Mouse (Mus musculus) central nervous system, embryonic 18 days (tissue): ENCODE data around the gene Gm45799. TPM values are rescaled to one million over a fixed set of nuclear protein-coding genes. Genes with fewer than 3 reads are reported as not detected.

Experiments
- polyA plus RNA-seq: library from polyadenylated mRNA; depleted of rRNA; stranded (reverse); fragments of >200 nt; gene quantifications from 2 replicates; pipeline ENCODE4 v1.2.3, GENCODE M21; 2012; rRNA removed

Gm45799 gene
- polyA plus RNA-seq: 75.4 and 96.5 TPM in 2 replicates

GRCm38 (mm10) chr7:105640233-105640893 is at the start of gene Gm45799, which contains the start of gene Arfip2:
TSS of gene Gm45799 (plus strand) at chr7:105640552.
TSS of gene Arfip2 (minus strand) at chr7:105640416.

GRCm38 (mm10) chr7:105633127-105633800 is 7.1 kb upstream of the Gm45799 start, which contains the start of gene Trim3:
TSS of gene Trim3 (minus strand) at chr7:105633571.

GRCm38 (mm10) chr7:105639756-105640155 is 596 bp upstream of the Gm45799 start, which contains the start of gene Timm10b:
TSS of gene Timm10b (plus strand) at chr7:105640056.

GRCm38 (mm10) chr7:105650639-105651435 is 10.5 kb downstream of the Gm45799 start, which contains the start of gene Dnhd1:
TSS of gene Dnhd1 (plus strand) at chr7:105650827.

Other genes starting within 250 kb of the Gm45799 start
- gene Fam160a2, start 240.5 kb upstream of the Gm45799 start, polyA plus RNA-seq: 35.4 and 37.7 TPM in 2 replicates
- gene Cnga4, start 236.0 kb upstream of the Gm45799 start, polyA plus RNA-seq: 0.27 and 0.32 TPM in 2 replicates
- 6.2 and 6.7 TPM in 2 replicates for gene Cckbr, start 214.8 kb upstream of the Gm45799 start, polyA plus RNA-seq
- 26.2 and 30.2 TPM in 2 replicates for gene Cavin3, start 158.3 kb upstream of the Gm45799 start, polyA plus RNA-seq
- gene Smpd1, start 86.2 kb upstream of the Gm45799 start, polyA plus RNA-seq: 51.4 and 52.2 TPM in 2 replicates
- gene Apbb1, start 58.9 kb upstream of the Gm45799 start, polyA plus RNA-seq: 318 and 323 TPM in 2 replicates
- gene Hpx, start 40.4 kb upstream of the Gm45799 start, polyA plus RNA-seq: 0.28 and 0.64 TPM in 2 replicates
- 138 and 139 TPM in 2 replicates for gene Trim3, start 7.0 kb upstream of the Gm45799 start, polyA plus RNA-seq
- gene Timm10b, start 496 bp upstream of the Gm45799 start, polyA plus RNA-seq: 103 and 104 TPM in 2 replicates
- gene Arfip2, start 136 bp upstream of the Gm45799 start, polyA plus RNA-seq: 114 and 120 TPM in 2 replicates
- gene Dnhd1, start 10.3 kb downstream of the Gm45799 start, polyA plus RNA-seq: 6.2 and 7.3 TPM in 2 replicates
- 198 and 212 TPM in 2 replicates for gene Ilk, start 96.0 kb downstream of the Gm45799 start, polyA plus RNA-seq
- gene Rrp8, start 96.8 kb downstream of the Gm45799 start, polyA plus RNA-seq: 13.4 and 15.1 TPM in 2 replicates
- 187 and 199 TPM in 2 replicates for gene Taf10, start 103.8 kb downstream of the Gm45799 start, polyA plus RNA-seq
- 33.3 and 34.8 TPM in 2 replicates for gene Tpp1, start 111.7 kb downstream of the Gm45799 start, polyA plus RNA-seq
- gene Dchs1, start 147.1 kb downstream of the Gm45799 start, polyA plus RNA-seq: 39.6 and 47.9 TPM in 2 replicates
- gene Mrpl17, start 170.5 kb downstream of the Gm45799 start, polyA plus RNA-seq: 149 and 170 TPM in 2 replicates